Mouse (Mus musculus): ENCODE results near the gene C530008M17Rik.
A peak's percentile ranks its signal among the peaks of the same experiment; 100 is the strongest.

The C530008M17Rik gene

DNA sequence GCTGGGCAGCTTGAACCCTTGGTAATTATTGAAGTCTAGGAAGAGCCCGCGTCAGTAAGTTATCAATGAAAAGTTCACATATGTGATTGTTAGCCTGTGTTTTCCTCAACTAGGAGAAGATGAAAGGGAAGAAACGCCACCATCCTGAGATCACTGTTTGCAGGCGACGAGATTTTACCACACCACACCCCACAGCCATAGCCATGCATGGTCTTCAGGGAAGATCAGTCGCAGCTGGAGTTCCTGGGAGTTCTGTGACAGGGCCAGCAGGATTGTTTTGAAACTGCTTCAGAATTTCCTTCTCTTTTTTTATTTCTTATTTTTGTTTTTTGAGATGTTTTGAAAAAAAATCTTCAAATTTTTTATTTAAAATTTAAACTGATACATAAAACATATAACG, 8.6 kb downstream of the C530008M17Rik start:
- no peak for DNase-seq (ENCODE audit: low read depth, low spot score)

- peak; percentile 31 for DNase-seq (ENCODE audit: low read depth, low spot score)
These were observed 9.1 kb downstream of the C530008M17Rik start for GRCm38 (mm10) chr5:76665421-76665820.

DNA sequence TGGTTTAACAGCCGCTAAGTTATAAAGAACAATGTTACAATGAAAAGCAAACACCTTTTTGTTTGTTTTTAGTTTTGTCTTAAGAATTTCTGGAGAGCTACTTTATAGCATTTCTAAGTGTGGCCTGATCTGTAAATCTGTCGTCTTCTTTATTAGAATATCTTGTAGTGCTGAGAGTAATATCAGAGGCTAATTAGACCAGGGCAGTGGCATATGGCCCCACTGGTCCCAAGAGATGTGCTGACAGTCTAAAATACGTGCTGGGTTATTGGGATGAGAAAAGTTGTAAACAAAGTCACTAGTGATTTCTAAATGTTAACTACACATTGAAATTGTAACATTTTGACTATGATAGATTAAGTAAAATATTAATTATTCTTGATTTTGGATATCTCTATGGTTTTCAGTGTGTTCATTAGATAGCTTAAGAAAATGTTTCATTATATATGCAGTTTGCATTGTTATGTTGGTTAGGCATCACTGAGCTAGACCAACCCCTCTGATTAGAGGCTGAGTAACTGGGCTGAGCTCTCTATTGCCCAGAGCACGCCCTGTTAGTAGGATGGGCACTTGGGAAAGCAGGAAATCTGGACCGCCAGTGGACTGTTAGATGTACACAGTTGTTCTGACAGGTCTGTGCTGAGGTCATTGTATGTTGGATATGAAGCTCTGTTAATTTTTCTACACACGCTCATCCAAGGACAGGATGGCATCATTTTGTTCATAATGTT, 9.9 kb downstream of the C530008M17Rik start:
- no peak for DNase-seq (ENCODE audit: low read depth, low spot score)

- DNase-seq (ENCODE audit: low read depth, low spot score) = no peak
These were observed 11.8 kb downstream of the C530008M17Rik start for GRCm38 (mm10) chr5:76668118-76668517.

DNA sequence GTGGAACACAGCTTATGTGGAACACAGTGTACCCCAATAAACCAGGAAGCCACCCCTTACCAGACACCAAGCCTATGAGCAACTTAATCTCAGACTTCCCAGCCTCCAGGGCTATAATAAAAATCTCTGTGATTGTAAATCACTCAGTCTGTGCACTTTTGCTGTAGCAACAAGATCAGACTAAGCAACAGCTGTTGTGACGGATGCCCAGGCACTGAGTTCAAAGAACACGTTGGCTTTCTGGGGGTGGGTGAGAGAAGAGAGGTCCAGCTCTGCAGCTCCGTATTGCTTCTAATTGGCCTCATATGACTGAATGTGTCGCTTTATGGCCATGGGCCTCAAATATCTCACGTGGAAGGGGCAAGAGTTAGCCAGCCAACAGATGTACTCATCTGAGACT, 12.2 kb downstream of the C530008M17Rik start:
- no peak for DNase-seq (ENCODE audit: low read depth, low spot score)

- no peak for DNase-seq (ENCODE audit: low read depth, low spot score)
These were observed 13.9 kb downstream of the C530008M17Rik start for GRCm38 (mm10) chr5:76670183-76670582.

DNA sequence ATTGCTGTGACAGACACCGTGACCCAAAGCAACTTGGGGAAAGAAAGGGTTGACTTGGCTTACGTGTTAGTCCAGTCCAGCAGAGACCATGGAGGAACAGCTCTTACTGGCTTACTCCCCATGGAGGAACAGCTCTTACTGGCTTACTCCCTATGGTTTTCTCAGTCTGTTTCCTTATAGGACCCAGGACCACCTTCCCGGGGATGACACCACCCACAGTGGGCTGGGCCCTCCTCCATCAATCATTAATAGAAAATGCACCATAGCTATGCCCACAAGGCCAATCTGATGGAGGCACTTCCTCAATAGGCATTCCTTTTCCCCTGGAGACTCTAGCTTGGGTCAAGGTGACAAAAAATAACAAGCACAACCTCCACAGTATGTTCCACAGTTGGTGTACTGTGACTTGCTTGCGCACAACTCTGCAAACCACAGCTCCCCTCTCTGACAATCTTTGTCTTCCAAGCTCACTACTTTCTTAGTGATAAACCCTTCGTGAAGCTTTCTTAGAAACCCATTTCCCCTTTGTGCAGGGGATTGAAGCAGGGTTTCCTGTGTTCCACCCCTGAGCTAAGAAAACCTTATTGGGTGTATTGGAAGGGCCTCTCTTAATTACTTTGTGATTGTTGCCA, 17.8 kb downstream of the C530008M17Rik start:
- no peak for DNase-seq (ENCODE audit: low read depth, low spot score)

GRCm38 (mm10) chr5:76675369-76675768, 19.1 kb downstream of the C530008M17Rik start:
- DNase-seq (ENCODE audit: low read depth, low spot score) = no peak

GRCm38 (mm10) chr5:76680959-76681358, 24.6 kb downstream of the C530008M17Rik start:
- DNase-seq (ENCODE audit: low read depth, low spot score) = no peak

DNA sequence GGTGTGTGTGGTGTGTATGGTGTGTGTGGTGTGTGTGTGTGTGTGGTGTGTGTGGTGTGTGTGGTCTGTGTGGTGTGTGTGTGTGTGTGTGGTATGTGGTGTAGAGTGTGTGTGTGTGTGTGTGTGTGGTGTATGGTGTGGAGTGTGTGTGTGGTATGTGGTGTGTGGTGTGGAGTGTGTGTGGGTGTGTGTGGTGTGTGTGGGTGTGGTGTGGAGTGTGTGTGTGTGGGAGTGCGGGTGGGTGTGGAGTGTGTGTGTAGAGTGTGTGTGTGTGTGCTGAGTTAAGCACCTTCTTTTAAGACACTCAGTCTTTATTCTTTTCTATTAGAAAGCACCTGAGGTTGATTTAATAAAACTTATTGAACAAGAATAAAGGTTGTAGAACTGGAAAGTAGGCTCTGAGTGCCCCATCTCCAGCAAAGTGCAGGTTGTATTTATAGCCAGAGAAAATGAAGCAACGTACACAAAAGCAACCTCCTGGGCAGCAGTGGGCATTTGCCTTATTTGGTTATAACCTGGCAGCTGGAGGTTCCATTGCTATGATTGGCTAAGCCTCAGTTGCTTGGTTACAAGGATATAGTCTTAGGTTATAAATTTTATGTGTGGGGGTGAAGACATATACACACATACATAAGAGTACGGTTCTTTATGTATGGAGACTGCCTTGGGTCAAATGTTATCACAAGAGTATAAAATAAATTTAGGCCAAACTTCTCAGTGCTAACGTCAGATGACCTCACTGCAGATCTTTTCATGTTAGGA, 25.8 kb downstream of the C530008M17Rik start:
- no peak for DNase-seq (ENCODE audit: low read depth, low spot score)

- DNase-seq (ENCODE audit: low read depth, low spot score) = peak; percentile 15
These were observed 27.1 kb downstream of the C530008M17Rik start for GRCm38 (mm10) chr5:76683455-76683854.

- DNase-seq (ENCODE audit: low read depth, low spot score) = no peak
These were observed 28.6 kb downstream of the C530008M17Rik start for GRCm38 (mm10) chr5:76684658-76685605.

GRCm38 (mm10) chr5:76687961-76688600, 31.8 kb downstream of the C530008M17Rik start:
- DNase-seq (ENCODE audit: low read depth, low spot score) = no peak

GRCm38 (mm10) chr5:76688643-76689042, 32.3 kb downstream of the C530008M17Rik start:
- DNase-seq (ENCODE audit: low read depth, low spot score) = no peak

DNA sequence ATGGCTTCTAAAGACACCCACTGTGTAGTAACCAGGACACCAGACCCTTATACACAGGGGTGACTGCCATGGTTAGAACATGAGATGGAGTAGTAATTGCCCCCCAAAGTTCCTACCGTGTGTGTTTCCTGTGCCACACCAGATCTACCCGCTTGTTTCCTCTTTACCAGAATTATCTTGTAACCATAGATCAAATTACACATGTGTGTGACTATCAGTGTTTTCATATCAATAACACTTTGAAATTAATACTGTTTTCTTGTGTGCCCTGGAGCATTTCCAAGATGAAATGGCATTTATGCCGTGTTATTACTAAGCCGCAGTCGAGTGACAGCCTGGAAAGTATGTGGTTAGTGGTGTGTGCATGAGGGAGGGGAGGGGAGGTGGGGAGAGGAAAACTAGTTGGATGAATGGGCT, 33.9 kb downstream of the C530008M17Rik start:
- no peak for DNase-seq (ENCODE audit: low read depth, low spot score)

DNA sequence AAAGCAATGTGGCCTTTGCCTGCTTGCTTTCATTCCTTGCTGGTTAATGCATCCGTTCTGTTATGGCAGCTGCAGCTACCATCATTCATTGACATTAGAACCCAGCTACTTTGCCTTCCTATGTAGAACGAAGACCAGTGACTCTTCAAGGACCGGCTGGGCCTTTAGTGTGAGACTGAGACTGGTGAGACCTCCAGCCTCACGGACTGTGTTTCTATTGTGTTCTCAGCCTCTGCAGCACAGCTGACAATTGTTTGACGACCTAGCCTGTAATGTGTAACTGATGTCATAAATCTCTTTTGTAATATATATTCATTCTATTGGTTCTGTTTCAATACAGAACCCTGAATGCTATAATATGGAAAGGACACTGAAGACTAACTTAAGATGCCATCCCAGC, 34.9 kb downstream of the C530008M17Rik start:
- DNase-seq (ENCODE audit: low read depth, low spot score) = no peak

DNA sequence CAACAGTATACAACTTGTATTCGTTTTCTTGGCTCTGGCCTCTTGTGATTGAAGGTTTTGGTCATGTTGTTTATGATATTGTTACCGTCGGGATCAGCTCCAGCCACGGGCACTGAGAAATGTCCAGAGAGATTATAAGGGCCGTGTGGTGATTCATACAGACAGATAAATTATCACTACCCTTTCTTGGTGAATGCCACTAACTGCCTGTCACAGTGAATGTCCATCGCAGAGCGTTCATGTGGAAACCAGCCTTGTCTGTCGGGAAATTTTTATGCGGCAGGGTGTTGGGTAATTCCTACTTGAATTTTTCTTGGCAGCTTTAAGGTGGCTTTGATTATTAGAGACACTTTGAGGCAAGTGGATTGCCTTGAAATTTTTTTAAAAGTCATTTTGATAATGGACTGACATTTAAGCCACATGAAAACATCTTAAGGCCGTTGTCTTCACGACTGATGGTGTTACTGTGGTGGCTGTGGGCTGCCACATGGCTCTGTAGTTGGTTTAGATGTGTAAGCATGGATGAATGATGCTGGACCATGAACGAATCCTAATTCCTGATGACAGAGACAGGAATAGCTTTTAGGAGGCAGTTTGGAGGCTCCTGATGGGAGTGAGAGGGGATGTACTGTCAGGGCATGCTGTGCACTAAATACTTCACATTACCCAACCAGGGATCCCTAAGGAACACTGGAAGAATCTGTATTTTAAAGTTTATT, 35.6 kb downstream of the C530008M17Rik start:
- no peak for DNase-seq (ENCODE audit: low read depth, low spot score)

DNA sequence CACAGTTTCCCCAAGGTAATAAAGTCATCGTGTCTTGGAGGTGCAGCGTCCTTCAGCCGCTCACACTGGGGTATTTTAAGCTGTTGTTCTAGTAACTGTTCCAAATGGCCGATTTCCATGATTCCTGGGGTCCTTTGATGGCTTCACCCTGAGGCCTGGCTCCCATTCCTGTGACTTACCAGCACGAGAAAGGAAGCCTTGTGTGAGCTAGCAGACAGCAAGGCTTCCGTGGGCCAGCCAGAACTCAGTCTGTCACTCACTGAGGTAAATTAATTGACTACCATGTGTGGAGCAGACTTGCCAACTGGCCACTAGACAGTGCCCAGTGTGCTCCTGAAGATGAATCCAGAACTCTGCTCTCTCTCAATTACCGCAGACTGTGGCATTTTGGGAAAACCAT, 41.2 kb downstream of the C530008M17Rik start:
- DNase-seq (ENCODE audit: low read depth, low spot score) = no peak

- DNase-seq (ENCODE audit: low read depth, low spot score) = no peak
These were observed 41.9 kb downstream of the C530008M17Rik start for GRCm38 (mm10) chr5:76698187-76698586.

GRCm38 (mm10) chr5:76701127-76701853, 45.0 kb downstream of the C530008M17Rik start:
- DNase-seq (ENCODE audit: low read depth, low spot score) = no peak
